Mouse (Mus musculus) C2C12 (cell line): ENCODE measurements around the gene Cog1. TPM values are rescaled to one million over a fixed set of nuclear protein-coding genes. Genes with fewer than 3 reads are reported as not detected.

Source experiments
- H3K27me3 ChIP-seq: one replicate; pipeline ENCODE4 v1.6.1; 2011; ENCODE audit not compliant: control insufficient read depth, insufficient read depth, insufficient read length
- H3K36me3 ChIP-seq: one replicate; pipeline ENCODE4 v1.6.1; 2011; ENCODE audit not compliant: control insufficient read depth, insufficient read depth
- H3K4me3 ChIP-seq: one replicate; pipeline ENCODE4 v1.5.1; 2011; ENCODE audit warnings: mild to moderate bottlenecking, control low read depth; ENCODE audit not compliant: poor library complexity, insufficient read depth, severe bottlenecking
- H3K79me2 ChIP-seq: one replicate; pipeline ENCODE4 v1.6.1; 2011; ENCODE audit not compliant: control insufficient read depth, insufficient read depth
- H3K79me3 ChIP-seq: one replicate; pipeline ENCODE4 v1.6.1; 2011; ENCODE audit warnings: low read depth, control low read depth
- H3ac ChIP-seq: one replicate; pipeline ENCODE3; 2011; ENCODE audit warnings: low read depth; ENCODE audit not compliant: control insufficient read depth, insufficient read length
- CEBPB ChIP-seq: IDR thresholded peaks from one replicate; pipeline ENCODE4 v1.6.1; 2011; ENCODE audit warnings: low read depth, mild to moderate bottlenecking, control low read depth, moderate library complexity
- CTCF ChIP-seq: IDR thresholded peaks from one replicate; pipeline ENCODE4 v1.5.1; 2011; ENCODE audit not compliant: control insufficient read depth, insufficient read depth, insufficient read length
- FOSL1 ChIP-seq: IDR thresholded peaks from one replicate; pipeline ENCODE4 v1.8.0; 2011; ENCODE audit warnings: mild to moderate bottlenecking, low read length; ENCODE audit not compliant: poor library complexity, insufficient read depth, severe bottlenecking
- MAX ChIP-seq: IDR thresholded peaks from one replicate; pipeline ENCODE4 v1.6.1; 2011; ENCODE audit warnings: mild to moderate bottlenecking, control low read depth
- MYOD1 ChIP-seq: IDR thresholded peaks from one replicate; pipeline ENCODE4 v1.6.1; 2011; ENCODE audit warnings: low read depth; ENCODE audit not compliant: control insufficient read depth, insufficient read length
- MYOG ChIP-seq: IDR thresholded peaks from one replicate; pipeline ENCODE4 v1.6.1; 2011; ENCODE audit not compliant: control insufficient read depth, insufficient read length; ENCODE audit errors: extremely low read depth
- USF1 ChIP-seq: IDR thresholded peaks from one replicate; pipeline ENCODE4 v1.6.1; 2011; ENCODE audit warnings: low read depth, mild to moderate bottlenecking, control low read depth, moderate library complexity
- polyA plus RNA-seq: library from polyadenylated mRNA; unstranded; fragments of >200 nt; fragmentation: generic; extraction: Trizol; gene quantifications from one replicate; pipeline ENCODE4 v1.2.1, GENCODE M21; 2012; ENCODE audit warnings: missing spikeins

Cog1 gene
- polyA plus RNA-seq, 1 experiment: 21.2 TPM

DNA sequence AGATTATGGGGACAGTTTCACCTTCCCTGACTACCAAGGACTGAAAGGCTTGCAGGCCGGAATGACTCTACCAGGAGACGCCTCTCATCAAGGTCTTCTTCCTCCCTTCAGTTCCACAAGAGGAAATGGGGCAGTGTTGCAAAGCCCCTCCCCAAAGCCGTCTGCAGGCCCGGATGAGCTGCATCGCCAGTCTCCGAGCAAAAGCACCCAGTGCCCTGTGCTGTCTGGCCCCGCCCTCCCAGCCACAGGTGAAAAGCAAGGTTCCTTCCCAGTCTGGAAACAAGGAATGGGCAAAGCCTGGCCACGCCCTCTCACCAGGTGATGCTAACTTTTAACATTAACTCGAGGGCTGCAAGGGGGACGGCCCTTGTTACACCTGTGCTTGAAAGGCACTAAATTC lies 17.7 kb downstream of the Cog1 start:
- Histone ChIP-seq H3K4me3 (no peak overlapping the region), H3K79me2 (peaks cover 79% of the 10 kb centered on the region), H3ac (no peak overlapping the region), H3K27me3 (no peaks in the 10 kb centered on the region), H3K36me3 (peaks cover 61% of the 10 kb centered on the region), H3K79me3 (peaks cover 50% of the 10 kb centered on the region)
- TF ChIP-seq CEBPB: no peak
- no peak for TF ChIP-seq MYOG
- no peak for TF ChIP-seq FOSL1
- TF ChIP-seq USF1: no peak
- TF ChIP-seq CTCF: no peak
- no peak for TF ChIP-seq MYOD1
- no peak for TF ChIP-seq MAX

DNA sequence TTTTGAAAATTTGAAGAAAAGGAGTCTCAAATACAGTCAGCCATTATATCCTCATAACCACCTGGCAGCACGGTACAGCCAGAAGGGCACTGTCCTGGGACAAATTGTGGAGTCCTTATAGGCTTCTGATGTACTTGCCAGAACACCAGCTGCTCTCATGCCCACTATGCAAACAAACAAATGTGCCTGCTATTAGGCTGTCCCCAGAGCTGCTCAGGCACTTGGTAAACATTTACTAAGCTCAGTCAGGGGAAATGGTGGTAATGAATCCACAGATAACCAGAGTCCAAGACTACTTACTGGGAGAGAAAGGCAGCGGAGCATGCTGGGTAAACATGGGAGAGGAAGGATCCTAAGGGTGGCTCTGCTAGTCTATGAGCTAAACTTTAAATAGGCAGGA lies 18.2 kb downstream of the Cog1 start:
- H3K36me3 ChIP-seq: peaks cover 58% of the 10 kb centered on the region
- H3K27me3 ChIP-seq: no peaks in the 10 kb centered on the region
- peaks cover 53% of the 10 kb centered on the region for H3K79me3 ChIP-seq
- H3K79me2 ChIP-seq: peaks cover 84% of the 10 kb centered on the region
- TF ChIP-seq MYOD1: no peak
- no peak for TF ChIP-seq CTCF
- no peak for TF ChIP-seq MYOG
- TF ChIP-seq FOSL1: no peak
- no peak for TF ChIP-seq USF1
- no peak for TF ChIP-seq CEBPB
- TF ChIP-seq MAX: no peak
- no peak overlapping the region for H3ac ChIP-seq
- H3K4me3 ChIP-seq: no peak overlapping the region

DNA sequence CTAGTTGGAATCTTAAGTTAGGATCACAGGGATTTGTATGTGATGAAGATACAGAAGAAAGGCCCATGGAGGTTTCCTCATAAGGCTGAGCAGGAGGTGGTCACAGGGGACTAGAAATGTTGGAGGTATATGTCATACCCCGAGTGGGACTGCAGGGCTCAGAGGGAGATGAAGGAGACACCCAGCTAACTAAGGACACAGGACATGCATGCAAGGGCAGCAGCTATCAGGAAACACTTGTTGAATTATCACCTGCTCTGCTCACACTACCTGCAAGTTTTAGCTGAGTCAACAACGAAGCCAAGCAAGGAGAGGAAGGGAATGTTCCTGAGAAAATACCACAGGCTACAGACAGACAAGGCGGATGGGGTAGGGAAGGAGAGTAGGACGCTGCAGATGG lies 18.7 kb downstream of the Cog1 start:
- TF ChIP-seq CTCF (no peak), FOSL1 (no peak), MYOD1 (no peak), USF1 (no peak), CEBPB (no peak), MAX (no peak), MYOG (no peak)

DNA sequence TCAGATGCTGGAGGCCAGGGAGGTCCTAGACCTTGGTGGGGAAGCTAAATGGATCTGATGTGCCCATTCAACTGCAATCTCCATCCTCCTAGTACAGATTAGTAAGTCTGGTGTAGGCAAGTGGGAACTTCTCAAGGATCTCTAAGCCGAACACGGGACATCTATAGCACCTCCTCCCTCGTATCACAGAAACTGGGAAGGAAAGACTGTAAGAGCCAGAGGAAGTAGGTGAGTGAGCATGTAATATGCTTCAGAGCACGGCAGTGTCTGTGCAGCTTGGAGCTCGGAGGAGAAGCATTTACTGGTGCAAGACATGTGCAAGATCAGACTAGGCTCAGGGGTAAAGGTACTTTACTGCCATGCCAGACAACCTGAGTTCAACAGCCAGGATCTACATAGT lies 19.9 kb downstream of the Cog1 start:
- Histone ChIP-seq H3K36me3 (peaks cover 65% of the 10 kb centered on the region), H3K27me3 (no peaks in the 10 kb centered on the region), H3K4me3 (no peak overlapping the region), H3K79me2 (peaks cover 96% of the 10 kb centered on the region), H3ac (no peak overlapping the region), H3K79me3 (peaks cover 63% of the 10 kb centered on the region)
- no peak for TF ChIP-seq CEBPB
- TF ChIP-seq MYOG: no peak
- no peak for TF ChIP-seq CTCF
- no peak for TF ChIP-seq FOSL1
- TF ChIP-seq USF1: no peak
- TF ChIP-seq MAX: no peak
- TF ChIP-seq MYOD1: no peak

More for the DNA sequence above, 18.7 kb downstream of the Cog1 start:
- Histone ChIP-seq H3K27me3 (no peaks in the 10 kb centered on the region), H3ac (no peak overlapping the region), H3K79me2 (peaks cover 90% of the 10 kb centered on the region), H3K79me3 (peaks cover 56% of the 10 kb centered on the region), H3K4me3 (no peak overlapping the region), H3K36me3 (peaks cover 63% of the 10 kb centered on the region)

DNA sequence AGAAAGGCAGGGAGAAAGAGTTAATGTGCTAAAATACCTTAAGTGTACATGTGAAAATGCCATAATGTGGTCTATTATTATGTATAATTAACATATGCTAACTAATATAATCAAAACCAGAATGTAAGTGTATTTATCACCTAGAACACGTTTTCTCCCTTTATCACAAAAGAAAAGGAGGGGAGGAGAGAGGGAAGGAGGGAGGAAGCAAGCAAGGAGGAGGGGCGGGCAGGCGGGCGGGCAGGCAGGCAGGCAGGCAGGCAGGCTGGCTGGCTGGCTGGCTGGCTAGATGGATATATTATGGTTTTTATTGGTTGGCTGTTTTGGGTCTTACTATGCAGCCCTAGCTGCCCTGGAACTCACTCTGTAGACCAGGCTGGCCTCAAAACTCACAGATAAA lies 20.7 kb downstream of the Cog1 start:
- Histone ChIP-seq H3K4me3 (no peak overlapping the region), H3K27me3 (no peaks in the 10 kb centered on the region), H3K36me3 (peaks cover 62% of the 10 kb centered on the region), H3K79me3 (peaks cover 66% of the 10 kb centered on the region), H3K79me2 (peaks cover 96% of the 10 kb centered on the region), H3ac (no peak overlapping the region)
- TF ChIP-seq CTCF (no peak), MYOG (no peak), USF1 (no peak), FOSL1 (no peak), CEBPB (no peak), MYOD1 (no peak), MAX (no peak)

DNA sequence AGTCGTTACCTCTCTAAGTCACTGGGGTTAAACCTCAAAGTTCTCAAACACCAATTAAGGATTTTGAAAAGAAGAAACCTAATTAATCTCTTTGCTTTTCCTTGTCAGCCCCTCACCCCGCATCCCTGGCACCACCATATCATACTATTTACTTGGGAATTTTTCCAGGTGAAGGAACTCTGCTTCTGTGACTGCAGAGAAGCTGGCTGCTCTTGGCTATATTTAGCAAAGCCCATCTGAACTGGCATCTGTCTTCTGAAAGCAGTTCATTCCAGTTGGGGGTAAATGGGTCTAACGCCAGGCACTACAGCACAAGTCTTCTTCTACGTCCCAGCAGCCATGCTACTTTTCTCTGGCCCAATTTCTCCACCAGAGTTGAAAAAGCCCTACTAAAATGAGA lies 24.6 kb downstream of the Cog1 start:
- H3K79me2 ChIP-seq: peaks cover 100% of the 10 kb centered on the region
- peaks cover 64% of the 10 kb centered on the region for H3K36me3 ChIP-seq
- no peak overlapping the region for H3ac ChIP-seq
- H3K27me3 ChIP-seq: no peaks in the 10 kb centered on the region
- peaks cover 81% of the 10 kb centered on the region for H3K79me3 ChIP-seq
- TF ChIP-seq USF1: no peak
- TF ChIP-seq MYOG: no peak
- H3K4me3 ChIP-seq: no peak overlapping the region
